Mouse (Mus musculus): ENCODE data around the gene St6galnac5.

The St6galnac5 gene

DNA sequence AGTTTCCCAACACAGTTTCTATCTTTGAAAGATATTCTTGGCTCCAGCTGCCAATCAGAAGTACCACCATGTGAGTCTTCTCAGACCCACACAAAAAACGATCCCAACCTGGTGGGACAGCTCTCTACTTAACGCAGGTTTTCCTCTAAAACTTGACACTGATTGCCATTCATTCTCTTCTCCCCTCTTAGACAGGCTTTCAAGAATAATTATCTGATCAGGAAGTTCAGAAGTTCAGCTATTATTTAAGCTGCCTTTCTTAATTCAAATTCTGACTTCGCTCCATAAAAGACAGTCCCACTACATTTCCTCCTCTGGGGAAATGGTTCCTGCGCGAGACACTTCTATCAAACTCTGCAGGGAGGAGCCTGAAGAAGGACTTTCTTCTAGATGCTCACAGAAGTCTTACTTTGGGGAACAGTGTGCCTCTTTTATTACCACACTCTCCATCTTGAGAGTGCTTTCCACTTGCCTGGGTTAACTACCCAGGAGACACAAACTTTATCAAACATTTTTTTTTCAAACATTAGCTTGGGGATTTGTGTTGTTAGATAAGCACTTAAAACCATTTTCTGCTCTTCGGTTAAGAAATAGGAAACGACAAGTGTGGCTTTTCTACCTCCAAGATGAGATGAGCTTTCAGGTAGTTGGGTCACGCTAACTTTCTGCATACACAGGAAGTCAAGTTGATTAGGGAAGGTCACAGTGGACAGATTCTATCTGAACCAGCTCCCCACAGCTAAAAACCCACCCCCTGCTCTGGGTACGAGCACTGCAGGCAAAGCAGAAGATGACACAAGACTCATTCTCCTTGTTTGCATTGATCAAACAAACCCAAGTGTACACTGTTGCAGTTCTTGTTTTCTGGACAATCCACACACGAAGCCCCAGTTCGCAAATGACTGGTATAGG is 30.2 kb downstream of the St6galnac5 start:
- in situ Hi-C loops (cut with MboI; ENCODE audit: unreplicated experiment in 2 of 2), result loop anchor here in 1 of 2 experiments (10.0 kb wide), 1 partner anchor 167 kb away; no protein-coding TSS in a partner anchor

DNA sequence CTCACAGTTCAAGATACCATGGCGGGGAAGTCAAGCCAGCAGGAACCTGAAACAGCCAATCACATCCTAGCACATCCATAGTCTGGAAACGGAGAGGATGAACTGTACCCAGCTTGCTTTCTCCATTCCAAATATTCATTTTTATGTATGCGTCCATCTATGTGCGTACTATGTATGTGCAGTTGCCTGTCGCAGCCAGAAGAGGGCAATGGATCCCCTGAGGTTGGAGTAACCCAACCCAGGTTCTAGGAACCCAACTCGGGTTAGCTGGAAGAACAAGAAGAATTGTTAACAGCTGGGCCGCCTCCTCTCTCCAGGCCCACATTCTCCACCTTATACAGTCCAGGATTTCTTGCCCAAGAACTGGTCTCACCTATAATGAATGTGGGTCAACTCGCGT is 31.1 kb downstream of the St6galnac5 start:
- in situ Hi-C loops (cut with MboI; ENCODE audit: unreplicated experiment in 2 of 2), result loop anchor here in 1 of 2 experiments (10.0 kb wide), 1 partner anchor 166 kb away; no protein-coding TSS in a partner anchor

DNA sequence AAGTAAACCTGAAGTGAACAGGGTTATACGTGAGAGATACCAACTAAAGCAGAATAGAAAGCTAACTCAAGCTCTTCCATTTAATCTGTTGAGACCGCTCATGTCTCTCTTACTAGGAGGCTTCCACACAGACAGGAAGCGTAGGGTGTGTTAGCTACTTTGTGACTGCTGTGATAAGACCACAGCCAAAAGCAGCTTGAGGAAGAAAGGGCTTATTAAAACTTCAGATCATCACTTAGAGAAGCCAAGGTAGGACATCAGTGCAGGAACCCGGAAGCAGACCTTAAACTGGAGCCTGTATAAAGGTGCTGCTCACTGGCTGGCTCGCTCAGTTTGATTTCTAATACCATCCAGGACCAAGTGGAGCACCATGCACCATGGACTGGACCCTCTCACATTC is 31.7 kb downstream of the St6galnac5 start:
- in situ Hi-C loops (cut with MboI; ENCODE audit: unreplicated experiment in 2 of 2), result loop anchor here in 1 of 2 experiments (10.0 kb wide), 1 partner anchor 165 kb away; no protein-coding TSS in a partner anchor

DNA sequence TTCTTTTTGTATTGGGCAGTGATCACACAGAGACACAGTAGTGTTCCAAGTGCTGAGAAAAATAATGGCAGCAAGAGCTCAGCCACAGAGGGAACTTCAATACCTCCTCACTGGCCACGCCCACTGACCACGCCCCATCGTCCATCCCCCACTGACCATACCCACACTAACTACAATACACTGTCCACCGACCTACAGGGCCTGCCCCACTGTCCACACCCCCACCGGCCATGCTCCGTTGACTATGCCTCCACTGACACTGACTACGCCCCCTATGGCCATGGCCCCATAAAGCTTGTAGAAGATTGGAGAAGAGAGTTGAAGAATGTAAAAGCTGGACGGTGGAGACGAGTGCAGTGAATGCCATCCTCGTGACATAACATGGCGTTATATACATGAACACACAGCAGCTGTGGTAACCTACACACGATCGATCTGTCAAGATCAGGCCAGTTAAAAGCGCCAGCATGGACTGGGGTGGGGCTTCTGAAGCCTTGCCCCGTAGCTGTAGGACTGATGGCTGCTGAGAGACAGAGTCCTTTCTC is 32.7 kb downstream of the St6galnac5 start:
- in situ Hi-C loops (cut with MboI; ENCODE audit: unreplicated experiment in 2 of 2), result no loop called here

DNA sequence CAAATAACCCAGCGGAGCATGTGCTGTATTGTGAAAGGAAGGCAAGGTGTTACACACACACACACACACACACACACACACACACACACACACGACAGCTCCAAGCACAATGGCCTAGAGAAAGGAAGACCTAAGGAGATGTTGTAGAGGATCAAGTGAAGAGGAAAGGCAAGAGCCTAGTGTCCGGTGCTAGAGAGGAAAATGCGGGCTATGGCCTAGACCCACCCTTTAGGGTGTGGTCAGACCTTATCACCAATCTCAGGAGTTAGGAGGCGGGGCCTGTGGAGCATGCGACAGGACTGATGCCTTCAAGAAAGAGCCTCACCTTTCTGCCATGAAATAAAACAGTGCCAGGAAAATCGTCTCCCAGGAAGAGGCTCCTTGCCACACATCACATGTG is 33.5 kb downstream of the St6galnac5 start:
- in situ Hi-C loops (cut with MboI; ENCODE audit: unreplicated experiment in 2 of 2), result no loop called here

DNA sequence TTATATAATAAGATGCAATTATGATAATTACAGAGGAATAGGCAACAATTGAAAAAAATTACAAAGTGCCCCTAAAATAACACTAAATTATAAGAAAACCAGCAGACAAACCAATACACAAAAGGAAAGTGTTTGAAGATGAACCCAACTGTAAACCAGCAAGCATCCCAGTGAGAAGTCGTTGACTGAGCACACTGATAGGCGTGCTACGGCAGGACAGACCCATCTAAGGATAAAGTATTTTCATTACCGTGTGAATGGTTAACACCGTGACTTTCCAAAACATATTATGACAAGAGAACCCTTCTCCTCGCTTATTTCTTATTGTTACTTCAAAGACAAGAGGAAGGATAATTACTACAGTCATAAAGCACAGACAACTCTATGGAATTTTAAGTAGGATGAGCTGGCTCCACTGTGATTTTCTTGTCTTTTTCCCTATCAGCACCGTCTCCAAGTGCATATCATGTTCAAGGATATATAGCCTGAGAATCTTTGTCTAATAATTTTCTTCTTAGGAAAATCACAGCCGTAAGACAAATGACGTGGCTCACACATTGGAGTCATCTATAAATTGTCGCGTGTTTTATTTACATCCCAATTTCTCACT is 34.9 kb downstream of the St6galnac5 start:
- in situ Hi-C loops (cut with MboI; ENCODE audit: unreplicated experiment in 2 of 2), result no loop called here

DNA sequence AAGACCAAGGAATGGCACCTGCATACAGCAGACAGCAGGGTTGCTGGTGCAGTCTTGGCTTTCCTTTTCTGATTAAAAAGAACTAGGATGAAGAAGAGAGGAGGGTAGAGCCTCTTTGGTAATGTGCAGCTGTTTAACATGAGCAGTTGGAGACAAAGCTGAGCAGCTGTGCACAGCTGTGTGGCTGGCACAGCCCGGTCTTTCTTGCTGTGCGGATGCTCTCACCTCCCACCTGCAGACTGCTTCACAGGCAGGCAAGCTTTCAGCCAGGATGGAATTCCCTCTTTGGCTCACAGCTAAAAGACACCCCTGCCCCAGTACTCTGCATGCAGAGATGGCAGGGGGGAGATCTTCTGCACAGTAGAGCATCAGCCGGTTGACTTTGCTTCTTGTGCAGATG is 37.3 kb downstream of the St6galnac5 start:
- in situ Hi-C loops (cut with MboI; ENCODE audit: unreplicated experiment in 2 of 2), result no loop called here

DNA sequence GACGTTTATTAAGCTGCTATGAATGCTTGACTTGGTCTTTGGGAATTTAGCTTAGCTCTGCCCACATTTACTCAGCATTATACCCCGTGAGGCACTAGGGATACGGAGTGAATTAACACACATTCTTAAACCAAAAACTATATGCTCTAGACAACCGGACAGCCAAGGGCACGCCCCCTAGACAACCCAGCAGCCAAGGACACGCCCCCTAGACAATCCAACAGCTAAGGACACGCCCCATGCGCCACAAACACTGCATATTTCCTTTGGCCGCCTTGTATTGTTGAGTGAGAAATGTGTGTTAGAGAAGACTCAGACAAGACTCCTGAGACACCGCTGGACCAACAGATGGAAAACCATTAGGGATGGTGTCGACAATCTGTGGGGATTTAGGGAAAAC is 39.1 kb downstream of the St6galnac5 start:
- in situ Hi-C loops (cut with MboI; ENCODE audit: unreplicated experiment in 2 of 2), result no loop called here

DNA sequence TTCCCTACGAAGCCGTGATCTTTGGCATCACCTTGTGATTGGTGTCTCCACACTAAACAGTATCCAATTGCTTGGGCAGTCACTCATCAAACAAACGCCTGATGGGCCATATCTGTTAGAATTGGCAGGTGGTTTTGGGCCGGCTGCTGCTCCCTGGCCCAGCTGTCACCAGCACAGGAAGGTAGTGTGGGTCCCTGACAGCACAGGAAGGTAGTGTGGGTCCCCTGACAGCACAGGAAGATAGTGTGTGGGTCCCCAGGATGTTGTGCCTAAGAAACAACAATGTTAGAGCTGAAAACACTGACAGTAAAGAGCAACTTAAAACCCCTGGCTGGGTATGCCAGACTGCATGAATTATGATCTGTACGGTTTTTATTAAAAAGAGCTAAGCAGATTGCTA is 40.4 kb downstream of the St6galnac5 start:
- in situ Hi-C loops (cut with MboI; ENCODE audit: unreplicated experiment in 2 of 2), result no loop called here

DNA sequence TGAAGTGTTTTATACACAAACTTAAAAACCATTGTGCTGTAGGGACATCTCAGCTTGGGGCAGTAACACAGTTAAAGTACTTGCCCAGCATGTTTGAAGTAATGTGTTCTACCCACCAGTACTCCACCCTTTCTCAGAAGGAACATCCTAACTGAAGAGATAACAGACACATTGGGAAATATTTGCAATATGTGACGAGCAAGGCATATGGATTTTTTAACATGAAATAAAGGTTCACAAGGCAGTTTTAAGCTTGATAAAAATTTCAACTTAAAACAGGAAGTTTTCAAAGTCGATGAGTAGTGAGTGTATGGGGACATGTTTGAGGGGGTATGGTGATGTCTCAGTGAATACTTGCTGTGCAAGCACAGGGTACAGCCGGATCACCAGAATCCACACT is 45.7 kb downstream of the St6galnac5 start:
- in situ Hi-C loops (cut with MboI; ENCODE audit: unreplicated experiment in 2 of 2), result no loop called here

DNA sequence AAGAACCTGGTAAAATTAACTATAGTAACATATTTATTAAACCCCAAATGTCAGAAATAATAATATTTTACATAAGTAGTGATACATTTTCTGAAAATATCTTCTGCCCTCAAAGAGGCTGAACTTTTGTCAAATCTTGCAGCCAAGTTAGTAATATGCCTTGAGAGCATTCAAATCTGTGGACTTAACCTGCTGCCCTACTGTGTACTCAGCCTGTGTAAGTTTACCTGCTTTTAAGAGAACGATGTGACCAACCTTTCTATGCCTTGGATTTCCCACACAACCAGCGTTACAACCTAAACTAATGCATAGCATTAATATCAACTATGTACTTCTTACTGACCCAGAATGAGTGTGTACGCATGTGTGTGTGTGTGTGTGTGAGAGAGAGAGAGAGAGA is 48.3 kb downstream of the St6galnac5 start:
- in situ Hi-C loops (cut with MboI; ENCODE audit: unreplicated experiment in 2 of 2), result no loop called here

DNA sequence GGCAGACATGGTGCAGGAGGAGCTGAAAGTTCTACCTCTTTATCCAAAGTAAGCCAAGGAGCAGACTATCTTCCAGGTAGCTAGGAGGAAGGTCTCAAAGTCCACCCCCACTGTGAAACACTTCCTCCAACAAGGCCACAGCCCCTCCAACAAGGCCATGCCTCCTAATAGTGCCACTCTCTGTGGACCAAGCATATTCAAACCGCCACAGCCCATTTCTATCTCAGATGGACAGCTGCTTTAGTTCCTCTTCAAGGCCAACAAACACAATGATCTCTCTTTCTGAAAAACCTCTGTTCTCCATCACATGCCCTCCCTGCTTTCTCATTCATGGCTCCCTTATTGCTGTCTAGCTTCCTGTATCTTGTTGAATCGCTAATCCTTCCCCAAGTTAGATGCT is 49.5 kb downstream of the St6galnac5 start:
- in situ Hi-C loops (cut with MboI; ENCODE audit: unreplicated experiment in 2 of 2), result no loop called here

DNA sequence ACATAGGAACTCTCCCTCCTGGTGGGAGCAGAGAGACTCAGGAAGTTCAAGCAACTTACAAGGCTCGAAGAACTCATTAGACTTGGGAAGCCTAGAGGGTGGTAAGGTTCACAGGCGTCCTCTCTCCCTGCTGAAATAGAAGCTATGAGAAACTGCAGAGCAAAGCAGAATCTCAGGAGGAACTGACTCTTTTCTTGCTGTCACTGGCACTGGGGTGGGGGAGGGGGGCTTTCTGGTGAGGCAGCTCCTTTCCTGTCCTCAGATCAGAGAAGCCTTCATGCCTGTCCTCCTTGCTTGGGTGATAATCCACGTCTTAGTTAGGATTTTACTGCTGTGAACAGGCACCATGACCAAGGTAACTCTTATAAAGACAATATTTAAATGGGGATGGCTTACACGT is 50.0 kb downstream of the St6galnac5 start:
- in situ Hi-C loops (cut with MboI; ENCODE audit: unreplicated experiment in 2 of 2), result no loop called here

DNA sequence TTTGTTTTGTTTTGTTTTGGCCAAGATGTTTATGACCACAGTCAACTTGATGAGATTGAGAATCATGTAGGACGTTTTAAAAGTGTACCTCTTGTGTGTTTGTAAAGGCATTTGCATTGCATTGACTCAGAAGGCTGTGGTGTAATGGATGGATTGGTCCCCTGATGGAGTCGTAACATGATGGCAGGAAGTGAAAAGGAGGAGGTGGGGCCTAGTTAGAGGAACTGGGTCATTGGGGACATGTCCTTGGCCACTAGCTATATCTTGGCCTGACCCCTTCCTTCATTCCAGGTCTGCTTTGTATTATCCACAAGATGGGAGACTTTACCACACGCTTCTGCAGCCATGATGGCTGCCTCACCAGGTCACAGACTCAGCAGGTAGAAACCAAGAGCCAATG is 50.7 kb downstream of the St6galnac5 start:
- in situ Hi-C loops (cut with MboI; ENCODE audit: unreplicated experiment in 2 of 2), result no loop called here

DNA sequence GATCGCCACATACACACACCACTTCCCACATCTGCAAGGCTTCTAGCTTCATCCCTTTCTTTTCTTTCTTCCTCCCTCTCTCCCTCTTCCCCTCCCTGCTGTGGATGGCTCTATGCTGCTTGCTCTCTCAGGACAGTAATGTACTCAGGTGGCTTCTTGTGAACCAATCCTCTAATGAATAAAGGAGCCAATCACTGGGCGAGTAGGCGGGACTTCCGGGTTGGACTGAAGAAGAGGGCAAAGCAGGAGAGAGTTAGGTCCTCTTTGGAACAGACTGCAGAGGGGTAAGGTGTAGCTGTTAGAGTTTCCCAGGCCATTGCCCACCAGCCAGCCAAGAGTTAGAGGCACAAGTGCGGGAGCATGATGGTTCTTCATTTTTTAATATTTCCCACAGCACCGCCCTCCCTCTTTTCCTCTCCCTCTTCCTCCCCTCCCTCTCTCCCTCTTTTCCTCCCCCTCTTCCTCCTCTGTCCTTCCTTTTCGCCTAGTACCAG is 52.2 kb downstream of the St6galnac5 start:
- in situ Hi-C loops (cut with MboI; ENCODE audit: unreplicated experiment in 2 of 2), result no loop called here

DNA sequence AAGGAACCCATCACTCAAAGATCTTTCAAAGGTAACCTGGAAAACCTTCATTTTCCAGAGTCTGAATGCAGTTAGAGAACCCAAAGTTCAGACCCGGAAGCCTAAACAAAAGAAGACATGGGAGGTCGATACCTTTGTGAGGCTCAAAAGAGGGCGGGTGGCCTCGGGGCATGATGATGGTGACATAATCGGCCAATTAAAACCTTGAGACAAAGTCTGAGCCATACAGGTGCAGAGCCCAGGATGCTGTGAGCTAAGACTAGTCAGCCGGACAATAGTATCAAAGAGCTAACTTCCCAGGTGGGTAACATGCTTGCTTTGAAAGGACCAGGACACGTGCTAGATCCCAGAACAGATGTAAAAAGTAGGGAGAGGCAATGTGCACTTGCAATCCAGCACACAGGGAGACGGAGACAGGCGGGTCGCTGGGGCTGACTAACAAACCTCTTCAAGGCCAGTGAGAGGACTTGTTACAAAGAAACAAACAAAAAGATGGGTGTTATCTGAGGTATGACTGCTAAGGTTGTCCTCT is 52.7 kb downstream of the St6galnac5 start:
- in situ Hi-C loops (cut with MboI; ENCODE audit: unreplicated experiment in 2 of 2), result no loop called here

DNA sequence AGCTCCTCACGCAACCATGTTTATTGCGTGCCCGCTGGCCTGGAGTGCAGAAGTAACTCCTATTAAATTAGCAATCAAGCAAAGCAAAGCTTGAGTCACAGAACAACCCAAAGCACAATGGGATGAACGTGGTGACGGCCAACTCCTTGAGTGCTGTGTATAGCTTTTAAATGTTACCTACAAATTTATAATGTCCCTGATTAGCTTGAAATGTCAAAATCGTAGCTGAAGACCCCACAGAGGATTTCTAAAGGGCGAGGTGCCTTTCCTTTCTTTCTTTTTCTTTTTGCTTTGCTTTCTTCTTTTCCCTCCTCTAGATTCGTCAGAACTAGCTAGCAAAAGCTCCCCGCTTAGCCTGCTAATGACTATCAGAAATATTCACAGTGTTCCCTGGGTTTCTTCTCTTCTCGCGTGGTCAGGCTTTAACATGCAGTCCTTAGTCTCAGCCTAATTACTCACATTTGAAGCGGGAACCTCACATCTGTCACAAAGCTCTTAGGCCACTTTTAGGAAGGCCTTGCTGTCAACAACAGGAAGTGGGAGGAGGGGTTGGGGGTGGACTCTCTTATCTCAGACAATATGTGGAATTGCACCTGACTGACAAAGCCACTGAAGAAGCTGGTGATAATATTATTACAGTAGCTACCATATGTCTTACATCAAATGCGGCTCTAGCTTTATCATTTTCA is 53.6 kb downstream of the St6galnac5 start:
- in situ Hi-C loops (cut with MboI; ENCODE audit: unreplicated experiment in 2 of 2), result no loop called here

DNA sequence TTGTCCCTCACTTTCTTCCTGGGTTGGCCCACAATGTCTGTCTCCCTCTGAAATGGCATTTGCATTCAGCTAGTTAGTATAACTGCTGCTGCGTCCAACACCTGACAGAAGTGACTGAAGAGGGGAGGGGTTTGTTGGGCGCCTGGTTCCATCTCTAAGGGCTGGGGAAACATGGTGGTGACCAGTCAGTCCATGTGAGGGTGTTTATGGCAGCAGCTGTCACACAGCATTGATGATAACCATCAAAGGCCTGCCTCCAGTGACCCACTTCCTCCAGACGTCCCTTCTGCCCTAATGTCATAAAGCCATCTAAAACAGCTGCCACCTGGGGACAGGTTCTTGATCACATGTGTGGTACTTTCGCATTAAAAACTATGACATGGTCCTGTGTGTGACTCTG is 55.9 kb downstream of the St6galnac5 start:
- in situ Hi-C loops (cut with MboI; ENCODE audit: unreplicated experiment in 2 of 2), result no loop called here

DNA sequence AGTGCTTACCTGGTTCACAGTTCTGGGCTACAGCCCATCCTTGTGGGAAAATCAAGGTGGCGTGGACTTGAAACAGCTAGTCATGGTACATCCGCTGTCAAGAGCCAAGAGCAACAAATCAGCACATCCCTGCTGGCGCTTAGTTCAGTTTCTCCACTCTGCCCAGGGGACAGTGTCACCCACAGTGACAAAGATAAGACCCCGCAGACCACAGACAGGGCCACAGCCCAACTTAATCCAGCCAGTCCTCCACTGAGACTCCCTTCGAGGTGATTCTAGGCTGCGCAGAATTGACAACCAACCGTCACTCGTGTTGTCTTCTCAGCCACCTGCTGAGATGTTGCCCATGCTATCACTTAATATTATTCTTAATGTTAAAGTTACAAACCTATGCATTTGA is 56.7 kb downstream of the St6galnac5 start:
- in situ Hi-C loops (cut with MboI; ENCODE audit: unreplicated experiment in 2 of 2), result no loop called here

DNA sequence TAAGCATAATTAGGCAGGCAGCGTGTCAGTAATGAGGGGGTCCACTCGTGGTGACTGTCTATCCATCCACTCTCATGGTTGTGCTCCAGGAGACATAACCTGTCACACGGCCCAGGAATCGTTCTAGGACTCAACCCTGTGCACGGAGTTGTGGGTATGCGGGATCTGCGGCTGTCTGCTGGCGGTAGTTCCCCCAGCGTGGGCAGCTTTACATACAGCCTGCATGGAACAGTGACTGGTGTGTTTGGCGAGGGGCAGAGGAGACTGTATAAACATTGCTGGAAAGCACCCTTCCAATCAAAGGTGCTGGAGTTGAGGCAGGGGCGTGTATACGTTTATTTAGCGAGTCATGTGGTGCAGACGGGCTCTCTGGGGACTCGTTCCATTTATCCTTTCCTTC is 58.5 kb downstream of the St6galnac5 start:
- in situ Hi-C loops (cut with MboI; ENCODE audit: unreplicated experiment in 2 of 2), result no loop called here

DNA sequence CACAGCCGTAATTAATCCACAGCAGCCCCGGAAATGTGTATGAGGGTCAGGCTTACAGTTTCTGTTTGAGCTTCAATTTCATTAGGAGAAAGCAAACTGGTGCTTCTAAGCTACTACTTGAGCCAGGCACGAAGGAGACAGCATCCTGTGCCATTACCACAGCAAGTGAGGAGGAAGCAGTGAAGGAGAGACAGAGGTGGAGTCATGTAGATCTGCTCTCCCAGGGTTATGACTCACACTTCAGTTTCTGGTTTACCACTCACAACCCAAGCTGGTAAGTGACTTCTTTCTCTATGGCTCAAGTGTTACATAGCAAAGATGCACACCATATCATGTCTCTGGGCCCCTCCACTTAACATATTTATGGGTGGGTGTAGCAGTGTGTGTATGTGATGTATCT is 61.7 kb downstream of the St6galnac5 start:
- in situ Hi-C loops (cut with MboI; ENCODE audit: unreplicated experiment in 2 of 2), result no loop called here
